ENCODE assay signal across 8 mouse cellular contexts in the genomic region with DNA sequence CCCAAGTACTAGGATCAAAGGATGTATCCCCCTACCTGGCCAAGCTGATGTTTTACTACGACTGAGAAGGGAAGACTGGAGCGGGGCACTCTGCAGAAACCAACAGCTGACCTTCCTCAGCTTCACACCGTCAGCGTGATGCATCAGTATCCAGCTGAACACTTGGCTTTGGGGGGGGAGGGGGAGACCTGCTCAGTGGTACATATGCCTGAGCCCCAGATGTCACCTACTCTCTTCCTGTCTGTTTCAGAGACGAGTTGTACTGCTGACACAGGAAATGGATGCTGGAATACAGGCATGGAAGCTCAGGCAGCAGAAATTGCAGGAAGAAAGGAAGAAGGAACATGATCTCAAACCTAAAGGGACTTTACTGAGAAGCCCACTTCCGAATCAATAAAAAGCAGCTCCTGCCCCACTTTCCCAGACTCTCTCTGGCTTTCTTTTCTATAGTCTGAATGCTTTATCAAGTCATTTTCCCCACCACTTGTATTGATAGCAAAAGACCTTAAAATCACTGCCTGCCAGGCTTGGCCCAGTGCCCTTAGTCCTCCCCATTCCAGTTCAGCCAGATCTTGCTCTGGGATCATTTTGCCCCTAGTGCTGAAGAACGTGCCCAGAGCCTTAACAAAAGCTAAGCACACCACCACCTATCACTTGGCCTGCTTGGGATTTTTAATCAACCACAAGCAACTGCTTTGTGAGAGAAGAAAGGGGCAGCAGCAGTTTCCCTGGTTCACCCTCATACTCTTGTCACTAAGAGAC. TPM values are rescaled to one million over a fixed set of nuclear protein-coding genes. Genes with fewer than 3 reads are reported as not detected.
DNase-seq lines count a peak whose midpoint lies in the region; ATAC-seq and TF ChIP-seq lines count a peak whose summit lies in the region.

No protein-coding gene starts in this region.

- peak overlapping the region; percentile 82 for H3K4me3 ChIP-seq in heart, embryonic 11.5 days (ENCODE audit: low read depth, low read length)
- no peak overlapping the region for H3K4me3 ChIP-seq in liver, embryonic 15.5 days (replicated peaks)
- no peak overlapping the region for H3K4me3 ChIP-seq in left cerebral cortex, adult 2 months

- no peaks in the 10 kb centered on the region for H3K36me3 ChIP-seq in heart, embryonic 11.5 days (ENCODE audit: control insufficient read depth, insufficient read depth, low read length)
- H3K36me3 ChIP-seq in liver, embryonic 15.5 days (replicated peaks) = 0 out of 2 replicates have a peak, but pooled peaks cover 5% of the 10 kb centered on the region

- intact Hi-C loops in heart, postnatal 14 days (cut with DNase I) = loop anchor here (2.0 kb wide), 1 partner anchor 19 kb away; no protein-coding TSS in a partner anchor
- intact Hi-C loops in left cerebral cortex, adult 2 months (cut with DNase I) = loop anchor here (5.0 kb wide), 1 partner anchor 177 kb away; the partner anchor contains the start of genes Abhd4 and Dad1

- H3K4me2 ChIP-seq in heart, embryonic 11.5 days = peak overlapping the region; percentile 83
- H3K4me2 ChIP-seq in liver, embryonic 15.5 days = no peak overlapping the region

- peaks cover 43% of the 10 kb centered on the region for H3K4me1 ChIP-seq in heart, embryonic 11.5 days (ENCODE audit: control insufficient read depth, insufficient read depth, low read length)
- peaks cover 91% of the 10 kb centered on the region for H3K4me1 ChIP-seq in liver, embryonic 15.5 days (replicated peaks)

- WGBS in heart, embryonic 11.5 days (ENCODE audit: insufficient replicate concordance) = 47% methylated on average over 7 of the region's 7 CpGs
- WGBS in liver, embryonic 15.5 days (ENCODE audit: insufficient replicate concordance) = 56% methylated on average over 7 of the region's 7 CpGs

- H3K9me3 ChIP-seq in heart, embryonic 11.5 days (replicated peaks; ENCODE audit: control insufficient read depth, low read length) = no peaks in the 10 kb centered on the region
- no peaks in the 10 kb centered on the region for H3K9me3 ChIP-seq in liver, embryonic 15.5 days (replicated peaks)

- peak overlapping the region; percentile 96 for H3K27ac ChIP-seq in heart, embryonic 11.5 days (ENCODE audit: low read depth, low read length)
- peak overlapping the region; percentile 72 for H3K27ac ChIP-seq in liver, embryonic 15.5 days (replicated peaks)
- H3K27ac ChIP-seq in left cerebral cortex, adult 2 months = no peak overlapping the region

- H3K9ac ChIP-seq in heart, embryonic 11.5 days (ENCODE audit: low read depth, low read length) = peak overlapping the region; percentile 99; the same call in 1 of the 2 replicates
- no peak overlapping the region for H3K9ac ChIP-seq in liver, embryonic 15.5 days

- no peaks in the 10 kb centered on the region for H3K27me3 ChIP-seq in heart, embryonic 11.5 days (ENCODE audit: control insufficient read depth, insufficient read depth, low read length)
- H3K27me3 ChIP-seq in liver, embryonic 15.5 days = peaks cover 55% of the 10 kb centered on the region

- DNase-seq in heart, postnatal 14 days = no peak
- peak; percentile 58 for DNase-seq in thymus, postnatal 4 days
- no peak for DNase-seq in thymus, postnatal 36 days
- no peak for DNase-seq in left cerebral cortex, adult 2 months (ENCODE audit: extremely low spot score in 1 of 2, low spot score in 2 of 2)
- no peak for DNase-seq in layer of hippocampus, adult 8-10 months (ENCODE audit: low spot score in 2 of 2)
- no peak for DNase-seq in right cerebral cortex, adult 2 months (ENCODE audit: low spot score in 2 of 2)

- TF ChIP-seq CTCF in left cerebral cortex, adult 2 months (IDR thresholded peaks at IDR 0.05) = no peak

- ATAC-seq in heart, embryonic 11.5 days (replicated peaks; ENCODE audit: insufficient number of reproducible peaks, low FRiP score, low TSS enrichment) = no peak
- ATAC-seq in liver, embryonic 15.5 days (ENCODE audit: insufficient read depth) = no peak

RNA-seq across cellular contexts. Expression of gene Mmp14, which starts 1.9 kb away (rescaled TPM):
- polyA plus RNA-seq in heart, embryonic 11.5 days (2014; fragmentation: Nextera tagmentation; extraction: Ambion mirVana) = 84.3 and 90.2 TPM in 2 replicates
- 10 to 100 TPM; 53.6 to 60.0 TPM for total RNA-seq in heart, postnatal 14 days (2021)
- 22.6 and 24.7 TPM in 2 replicates for polyA plus RNA-seq in liver, embryonic 15.5 days (2015; fragmentation: Nextera tagmentation; extraction: Ambion mirVana)
- 10 to 100 TPM; 10.3 to 13.8 TPM for total RNA-seq in left cerebral cortex, adult 2 months (2021)
- 10 to 100 TPM; 10.3 to 16.0 (median 13.4) TPM for total RNA-seq in layer of hippocampus, adult 8-10 months (2022)

RNA-seq across cellular contexts. Expression of gene Mrpl52, which starts 2.8 kb away (rescaled TPM):
- polyA plus RNA-seq in heart, embryonic 11.5 days (2014; fragmentation: Nextera tagmentation; extraction: Ambion mirVana) = 242 and 250 TPM in 2 replicates
- 100 to 1,000 TPM; 102 to 116 TPM for total RNA-seq in heart, postnatal 14 days (2021)
- 128 and 168 TPM in 2 replicates for polyA plus RNA-seq in liver, embryonic 15.5 days (2015; fragmentation: Nextera tagmentation; extraction: Ambion mirVana)
- 10 to 100 TPM; 78.6 to 79.2 TPM for total RNA-seq in left cerebral cortex, adult 2 months (2021)
- 100 to 1,000 TPM in 2 of 4 experiments, 10 to 100 TPM in 2; 88.3 to 116 (median 96.6) TPM for total RNA-seq in layer of hippocampus, adult 8-10 months (2022)

RNA-seq across cellular contexts. Expression of gene Slc7a7, which starts 11.9 kb away (rescaled TPM):
- polyA plus RNA-seq in heart, embryonic 11.5 days (2014; fragmentation: Nextera tagmentation; extraction: Ambion mirVana) = 8.0 TPM in 2 replicates
- 1 to 10 TPM; 6.2 to 6.5 TPM for total RNA-seq in heart, postnatal 14 days (2021)
- 9.9 and 10.5 TPM in 2 replicates for polyA plus RNA-seq in liver, embryonic 15.5 days (2015; fragmentation: Nextera tagmentation; extraction: Ambion mirVana)
- total RNA-seq in left cerebral cortex, adult 2 months (2021) = 1 to 10 TPM; 1.6 to 3.4 TPM
- total RNA-seq in layer of hippocampus, adult 8-10 months (2022) = 1 to 10 TPM; 2.0 to 6.5 (median 3.3) TPM

RNA-seq across cellular contexts. Expression of gene Lrp10, which starts 34.4 kb away (rescaled TPM):
- polyA plus RNA-seq in heart, embryonic 11.5 days (2014; fragmentation: Nextera tagmentation; extraction: Ambion mirVana) = 31.8 and 35.2 TPM in 2 replicates
- 10 to 100 TPM; 63.2 to 65.6 TPM for total RNA-seq in heart, postnatal 14 days (2021)
- 21.2 and 23.0 TPM in 2 replicates for polyA plus RNA-seq in liver, embryonic 15.5 days (2015; fragmentation: Nextera tagmentation; extraction: Ambion mirVana)
- total RNA-seq in left cerebral cortex, adult 2 months (2021) = 10 to 100 TPM; 18.9 to 25.0 TPM
- 10 to 100 TPM; 32.0 to 44.8 (median 36.7) TPM for total RNA-seq in layer of hippocampus, adult 8-10 months (2022)

RNA-seq across cellular contexts. Expression of gene Rem2, which starts 46.4 kb away (rescaled TPM):
- 2.0 TPM in 2 replicates for polyA plus RNA-seq in heart, embryonic 11.5 days (2014; fragmentation: Nextera tagmentation; extraction: Ambion mirVana)
- total RNA-seq in heart, postnatal 14 days (2021) = not detected
- polyA plus RNA-seq in liver, embryonic 15.5 days (2015; fragmentation: Nextera tagmentation; extraction: Ambion mirVana) = 0.20 and 0.23 TPM in 2 replicates
- 1 to 10 TPM; 3.2 to 7.2 TPM for total RNA-seq in left cerebral cortex, adult 2 months (2021)
- total RNA-seq in layer of hippocampus, adult 8-10 months (2022) = 10 to 100 TPM; 15.7 to 25.1 (median 18.7) TPM
